Mouse (Mus musculus): ENCODE data around the gene Bcor.
A peak's percentile ranks its signal among the peaks of the same experiment; 100 is the strongest.

- TF ChIP-seq POLR2A (IDR thresholded peaks at IDR 0.05; ENCODE audit: insufficient read length, low read depth): no peak
- TF ChIP-seq MYOG (IDR thresholded peaks at IDR 0.05; ENCODE audit: control insufficient read depth in 1 of 3, insufficient read depth in 1 of 3, insufficient read length in 2 of 3, low read depth in 2 of 3): peak in 1 of 3 experiments; percentile 68
- no peak for TF ChIP-seq TCF12 (IDR thresholded peaks at IDR 0.05; ENCODE audit: insufficient read depth, poor library complexity, severe bottlenecking)
- TF ChIP-seq SRF (IDR thresholded peaks at IDR 0.05; ENCODE audit: control insufficient read depth, insufficient read length, low read depth): no peak
- TF ChIP-seq MAX (IDR thresholded peaks at IDR 0.05; ENCODE audit: low read depth): no peak
Measured at GRCm38 (mm10) chrX:12159981-12160656, at the start of gene Bcor.

All from myocyte (in vitro differentiated cells).